Mouse (Mus musculus) spleen, adult 12 weeks (tissue): ENCODE results near the gene Ccl21a.
"Not testable (repeated sequence)": the region's sequence is repeated elsewhere in the genome, so short reads cannot be mapped to it uniquely, and the experiment has no call there.

Source experiments
- DNase-seq: peaks from one replicate; pipeline ENCODE4 v3.0.0; 2022; ENCODE audit warnings: low spot score

Ccl21a gene

DNA sequence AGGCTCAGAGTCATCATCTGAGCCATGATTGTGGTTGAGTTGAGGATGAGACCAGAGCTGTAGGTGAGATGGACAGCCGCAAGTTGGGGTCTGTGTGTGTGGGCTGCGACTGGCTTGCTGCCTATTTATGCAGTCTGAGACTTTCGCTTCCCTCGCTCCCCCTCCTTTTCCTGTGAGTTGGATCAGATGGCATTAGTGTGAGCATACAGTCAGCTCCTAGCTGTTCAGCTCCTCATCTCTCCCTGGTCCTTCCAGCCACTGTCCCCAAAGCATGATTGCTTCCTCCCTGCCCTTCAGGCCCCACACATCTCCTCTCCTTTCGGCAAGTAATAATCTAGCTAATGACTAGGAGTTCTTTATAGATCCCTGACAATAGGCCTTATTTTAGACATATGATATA is at the start of gene Ccl21a:
Gene Ccl21a (minus strand): TSS at position 101 of the 400 bp plus-strand sequence.
- not testable (repeated sequence) for DNase-seq

DNA sequence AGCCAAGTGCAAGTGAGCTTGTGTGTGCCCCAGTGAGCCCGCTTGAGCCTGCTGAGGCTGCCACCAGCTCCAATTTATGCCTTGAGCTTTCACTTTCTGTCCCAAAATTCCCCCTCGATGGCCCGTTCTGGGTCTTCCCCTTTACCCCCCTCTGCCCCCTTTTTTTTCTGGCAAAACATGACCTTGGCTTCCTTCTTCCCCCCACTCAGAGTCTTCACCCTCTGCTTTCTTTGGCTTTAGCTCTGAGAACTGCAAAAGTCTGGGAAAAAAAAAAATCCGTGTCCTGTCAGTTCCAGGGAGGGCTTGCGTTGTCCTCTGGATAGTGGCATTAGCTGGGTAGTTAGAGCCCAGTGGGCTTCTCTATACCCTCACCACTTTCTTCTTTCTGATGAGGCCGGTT is 17.3 kb downstream of the Ccl21a start, which contains the start of gene Ccl19:
Gene Ccl19 (minus strand): TSS at position 101 of the 400 bp plus-strand sequence.
- DNase-seq: not testable (repeated sequence)

DNA sequence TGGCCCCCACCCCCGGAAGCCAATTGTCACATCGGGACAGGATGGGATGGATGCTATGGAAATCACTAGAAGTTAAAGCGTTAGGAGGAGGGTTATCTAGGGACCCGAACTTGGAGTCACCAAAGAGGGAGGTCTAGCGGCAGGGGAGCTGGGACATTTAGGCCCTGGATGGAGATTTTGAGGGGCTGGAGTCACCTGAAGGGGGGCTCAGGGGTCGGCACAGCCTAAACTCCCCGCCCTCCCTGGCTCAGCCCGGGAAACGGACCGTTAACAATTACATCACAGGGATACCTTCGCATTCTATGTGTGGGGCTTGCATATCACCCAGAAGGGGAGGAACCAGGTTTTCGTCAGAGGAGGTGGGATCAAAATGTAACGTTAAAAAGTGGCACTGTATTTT is 38.5 kb downstream of the Ccl21a start, which contains the start of gene 4930578G10Rik:
Gene 4930578G10Rik (plus strand): TSS at position 301 of the 400 bp plus-strand sequence.
- not testable (repeated sequence) for DNase-seq
